Mouse (Mus musculus) layer of hippocampus, adult 6 months (tissue): ENCODE data around the gene Trmt13. TPM values are rescaled to one million over a fixed set of nuclear protein-coding genes. Genes with fewer than 3 reads are reported as not detected.

Experiments used
- long read RNA-seq, 2 experiments: library from polyadenylated mRNA; unstranded; transcript quantifications; one replicate each; pipeline ENCODE4 v2.0.0; 2019 to 2020
- polyA plus RNA-seq: library from polyadenylated mRNA; unstranded; fragments of <200 nt; fragmentation: Nextera tagmentation; gene quantifications from 2 replicates; pipeline ENCODE4 v1.2.3, GENCODE M21; 2021

Gene Trmt13
- 3.4 and 5.2 TPM in 2 replicates for polyA plus RNA-seq
- long read RNA-seq, experiment 1, partial matches to known transcripts = 2 of 6 reads
- long read RNA-seq, experiment 1, other reads (novel, unspliced or antisense) = 3 of 6 reads
- long read RNA-seq, experiment 2, transcript Trmt13-207 (11 exons, 1,616 nt) = major isoform, 9 of 18 reads
- long read RNA-seq, experiment 2, partial matches to known transcripts = 2 of 18 reads
- long read RNA-seq, experiment 2, other reads (novel, unspliced or antisense) = 6 of 18 reads

GRCm38 (mm10) chr3:116614295-116614892 is at the start of gene Trmt13:
Gene Trmt13 (minus strand): TSS chr3:116614587.

GRCm38 (mm10) chr3:116662463-116662863 is 48.1 kb upstream of the Trmt13 start, which contains the start of gene Mfsd14a:
Gene Mfsd14a (minus strand): TSS chr3:116662677.

GRCm38 (mm10) chr3:116594728-116595602 is 19.4 kb downstream of the Trmt13 start, which contains the start of gene Sass6:
Gene Sass6 (plus strand): TSS chr3:116594982.

GRCm38 (mm10) chr3:116562408-116563094 is 51.8 kb downstream of the Trmt13 start, which contains the start of gene Lrrc39:
Gene Lrrc39 (plus strand): TSS chr3:116562973.

Other genes starting within 250 kb of the Trmt13 start
- 1.4 and 1.8 TPM in 2 replicates for gene Cdc14a, start 190.6 kb downstream of the Trmt13 start, polyA plus RNA-seq
- 68.8 and 74.8 TPM in 2 replicates for gene Rtca, start 106.4 kb downstream of the Trmt13 start, polyA plus RNA-seq
- 7.8 and 9.9 TPM in 2 replicates for gene Dbt, start 101.5 kb downstream of the Trmt13 start, polyA plus RNA-seq
- gene Lrrc39, start 51.6 kb downstream of the Trmt13 start, polyA plus RNA-seq = 0.14 TPM in 1 of 2 replicates, not detected in the other
- gene Sass6, start 19.6 kb downstream of the Trmt13 start, polyA plus RNA-seq = 1.5 and 1.6 TPM in 2 replicates
- gene Mfsd14a, start 48.1 kb upstream of the Trmt13 start, polyA plus RNA-seq = 55.7 and 57.5 TPM in 2 replicates
- not detected in 2 replicates for gene Gm43191, start 66.7 kb upstream of the Trmt13 start, polyA plus RNA-seq
- 8.8 and 9.6 TPM in 2 replicates for gene Slc35a3, start 98.2 kb upstream of the Trmt13 start, polyA plus RNA-seq
- 5.7 and 6.2 TPM in 2 replicates for gene Agl, start 193.6 kb upstream of the Trmt13 start, polyA plus RNA-seq
- 0.93 and 2.3 TPM in 2 replicates for gene Frrs1, start 244.9 kb upstream of the Trmt13 start, polyA plus RNA-seq